Mouse (Mus musculus): ENCODE results near the gene Kif2a. TPM values are rescaled to one million over a fixed set of nuclear protein-coding genes. Genes with fewer than 3 reads are reported as not detected.
"Not testable (repeated sequence)": the region's sequence is repeated elsewhere in the genome, so short reads cannot be mapped to it uniquely, and the experiment has no call there.

The Kif2a gene
- total and polyA plus RNA-seq, 3 experiments: 4.3 to 37.6 (median 27.0) TPM

DNA sequence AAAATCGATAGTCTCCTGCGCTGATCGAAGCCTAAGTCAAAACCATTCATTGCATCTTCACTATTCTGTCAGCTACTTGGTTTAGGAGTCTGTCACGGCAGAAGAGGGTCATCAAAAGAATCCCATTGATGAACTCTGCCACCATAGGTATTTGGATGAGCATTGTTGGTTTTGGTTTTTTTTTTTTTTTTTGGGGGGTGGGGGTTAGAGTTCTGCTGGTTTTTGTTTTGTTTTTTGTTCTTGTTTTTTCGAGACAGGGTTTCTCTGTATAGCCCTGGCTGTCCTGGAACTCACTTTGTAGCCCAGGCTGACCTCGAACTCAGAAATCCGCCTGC lies 84.8 kb downstream of the Kif2a start:
- H3K9ac ChIP-seq (ENCODE audit: low read depth, low read length): no peak overlapping the region
- H3K4me3 ChIP-seq: peak overlapping the region; percentile 71
- WGBS: 24% methylated on average over 7 of the region's 7 CpGs
- no peaks in the 10 kb centered on the region for H3K36me3 ChIP-seq (ENCODE audit: control insufficient read depth, insufficient read depth, low read length)
- no peak overlapping the region for H3K27ac ChIP-seq
- TF ChIP-seq CTCF (IDR thresholded peaks at IDR 0.05): no peak
- no peak for TF ChIP-seq POLR2A (IDR thresholded peaks at IDR 0.05; ENCODE audit: insufficient read depth, low read depth, low read length)
- no peak for TF ChIP-seq EP300 (IDR thresholded peaks at IDR 0.05; ENCODE audit: insufficient read depth, low read depth, low read length)
- no peaks in the 10 kb centered on the region for H3K4me1 ChIP-seq (ENCODE audit: control insufficient read depth, insufficient read depth, low read length)
- DNase-seq: no peak
- no peaks in the 10 kb centered on the region for H3K27me3 ChIP-seq (ENCODE audit: control insufficient read depth, insufficient read depth, low read length)
- no peaks in the 10 kb centered on the region for H3K79me2 ChIP-seq (replicated peaks; ENCODE audit: control insufficient read depth, insufficient read depth, low read length)
- intact Hi-C loops (cut with DNase I): no loop called here

DNA sequence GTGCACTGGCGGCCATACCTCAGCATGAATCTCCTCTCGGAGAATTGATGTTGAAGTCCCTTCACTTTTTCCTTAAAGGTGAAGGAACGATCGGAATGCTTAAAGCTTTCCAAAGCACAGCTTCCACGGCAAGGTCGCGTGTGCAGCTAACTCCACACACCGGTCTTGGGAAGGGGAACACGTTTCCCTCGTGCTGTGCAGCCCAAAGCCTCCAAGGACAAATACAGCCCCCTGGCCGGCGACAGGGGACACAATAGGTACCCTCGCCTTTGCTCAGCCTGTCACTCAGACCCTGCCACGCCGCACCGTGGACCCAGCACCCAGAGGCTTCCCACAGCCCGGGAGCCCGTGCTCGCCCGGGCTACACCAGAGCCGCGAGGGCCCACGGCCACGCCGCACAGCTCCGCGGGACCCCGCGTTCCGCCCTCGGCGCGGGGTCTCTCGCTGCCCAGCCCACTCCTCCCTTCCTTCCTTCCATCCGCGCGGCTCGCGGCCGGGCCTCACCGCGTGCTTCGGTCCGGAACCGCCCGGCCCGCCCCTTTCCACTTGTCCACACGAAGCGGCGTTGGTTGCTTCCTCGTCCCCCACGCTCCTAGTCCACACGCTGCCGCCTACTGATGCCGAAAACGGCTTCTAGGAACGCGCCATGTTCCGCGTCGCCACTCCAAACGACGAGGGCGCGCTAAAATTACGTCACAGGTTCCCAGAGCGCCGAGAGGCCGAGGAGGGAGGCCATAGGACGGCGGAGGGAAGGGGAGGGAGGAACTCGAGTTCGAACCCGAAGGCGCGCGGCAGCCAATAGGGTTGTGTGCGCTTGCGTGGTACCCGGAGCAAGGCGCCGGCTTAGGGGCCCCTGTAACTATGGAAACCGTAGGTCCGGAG lies 85.4 kb downstream of the Kif2a start, which contains the start of gene Ipo11:
TSS of gene Ipo11 (minus strand) at position 703 of the 882 bp plus-strand sequence.
- H3K4me1 ChIP-seq (ENCODE audit: control insufficient read depth, insufficient read depth, low read length): no peaks in the 10 kb centered on the region
- H3K36me3 ChIP-seq (ENCODE audit: control insufficient read depth, insufficient read depth, low read length): no peaks in the 10 kb centered on the region
- H3K27ac ChIP-seq: peak within 1 kb of the TSS; percentile 62
- H3K9ac ChIP-seq (ENCODE audit: low read depth, low read length): peak within 1 kb of the TSS; percentile 84
- no peaks in the 10 kb centered on the region for H3K27me3 ChIP-seq (ENCODE audit: control insufficient read depth, insufficient read depth, low read length)
- no peaks in the 10 kb centered on the region for H3K79me2 ChIP-seq (replicated peaks; ENCODE audit: control insufficient read depth, insufficient read depth, low read length)
- intact Hi-C loops (cut with DNase I): loop anchor here (1.0 kb wide), 1 partner anchor 13 kb away; no protein-coding TSS in a partner anchor
- H3K4me3 ChIP-seq: peak within 1 kb of the TSS; percentile 71
- peak; percentile 89 to 90 for DNase-seq
- under 1% methylated on average over 84 of the region's 84 CpGs for WGBS
- TF ChIP-seq EP300 (IDR thresholded peaks at IDR 0.05; ENCODE audit: insufficient read depth, low read depth, low read length) (no peak), POLR2A (IDR thresholded peaks at IDR 0.05; ENCODE audit: insufficient read depth, low read depth, low read length) (no peak; the same call in 1 of the 2 replicates), CTCF (IDR thresholded peaks at IDR 0.05) (no peak)

GRCm38 (mm10) chr13:106935871-106936255 lies 86.1 kb downstream of the Kif2a start:
- H3K27ac ChIP-seq: no peak overlapping the region
- H3K27me3 ChIP-seq (ENCODE audit: control insufficient read depth, insufficient read depth, low read length): no peaks in the 10 kb centered on the region
- H3K9ac ChIP-seq (ENCODE audit: low read depth, low read length): peak overlapping the region; percentile 84; the same call in 1 of the 2 replicates
- peak overlapping the region; percentile 71 for H3K4me3 ChIP-seq
- H3K4me1 ChIP-seq (ENCODE audit: control insufficient read depth, insufficient read depth, low read length): no peaks in the 10 kb centered on the region
- no peaks in the 10 kb centered on the region for H3K79me2 ChIP-seq (replicated peaks; ENCODE audit: control insufficient read depth, insufficient read depth, low read length)
- intact Hi-C loops (cut with DNase I): loop anchor here (1.0 kb wide), 1 partner anchor 13 kb away; no protein-coding TSS in a partner anchor
- TF ChIP-seq EP300 (IDR thresholded peaks at IDR 0.05; ENCODE audit: insufficient read depth, low read depth, low read length) (no peak), POLR2A (IDR thresholded peaks at IDR 0.05; ENCODE audit: insufficient read depth, low read depth, low read length) (no peak), CTCF (IDR thresholded peaks at IDR 0.05) (no peak)
- no peak for DNase-seq
- no peaks in the 10 kb centered on the region for H3K36me3 ChIP-seq (ENCODE audit: control insufficient read depth, insufficient read depth, low read length)
- 5% methylated on average over 9 of the region's 9 CpGs for WGBS

DNA sequence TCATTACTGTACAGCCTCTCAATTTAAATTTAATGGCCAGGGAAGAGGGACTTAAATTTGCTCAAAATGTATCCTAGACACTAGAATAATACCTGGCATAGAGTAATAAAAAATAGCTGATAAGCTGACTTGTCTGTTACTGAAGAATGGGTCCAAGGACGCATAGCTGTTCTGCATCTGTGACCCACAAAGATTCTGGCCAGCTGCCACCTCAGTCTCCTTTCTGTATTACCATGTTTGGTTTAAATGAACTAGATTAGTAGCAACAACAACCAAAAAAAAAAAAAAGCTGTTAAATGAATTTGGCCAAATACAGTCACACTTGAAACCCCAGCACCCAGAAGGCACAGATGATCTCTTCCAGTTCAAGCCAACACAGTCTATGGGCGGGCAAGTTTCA lies 92.7 kb downstream of the Kif2a start:
- Histone ChIP-seq H3K36me3 (ENCODE audit: control insufficient read depth, insufficient read depth, low read length) (no peaks in the 10 kb centered on the region), H3K27ac (no peak overlapping the region), H3K4me1 (ENCODE audit: control insufficient read depth, insufficient read depth, low read length) (no peaks in the 10 kb centered on the region), H3K27me3 (ENCODE audit: control insufficient read depth, insufficient read depth, low read length) (no peaks in the 10 kb centered on the region), H3K4me3 (no peak overlapping the region), H3K79me2 (replicated peaks; ENCODE audit: control insufficient read depth, insufficient read depth, low read length) (no peaks in the 10 kb centered on the region), H3K9ac (ENCODE audit: low read depth, low read length) (no peak overlapping the region)
- TF ChIP-seq EP300 (IDR thresholded peaks at IDR 0.05; ENCODE audit: insufficient read depth, low read depth, low read length) (no peak), POLR2A (IDR thresholded peaks at IDR 0.05; ENCODE audit: insufficient read depth, low read depth, low read length) (no peak), CTCF (IDR thresholded peaks at IDR 0.05) (no peak)
- DNase-seq: peak in 1 of 2 experiments; percentile 12
- WGBS: 72% methylated on average over 2 of the region's 2 CpGs
- intact Hi-C loops (cut with DNase I): no loop called here

DNA sequence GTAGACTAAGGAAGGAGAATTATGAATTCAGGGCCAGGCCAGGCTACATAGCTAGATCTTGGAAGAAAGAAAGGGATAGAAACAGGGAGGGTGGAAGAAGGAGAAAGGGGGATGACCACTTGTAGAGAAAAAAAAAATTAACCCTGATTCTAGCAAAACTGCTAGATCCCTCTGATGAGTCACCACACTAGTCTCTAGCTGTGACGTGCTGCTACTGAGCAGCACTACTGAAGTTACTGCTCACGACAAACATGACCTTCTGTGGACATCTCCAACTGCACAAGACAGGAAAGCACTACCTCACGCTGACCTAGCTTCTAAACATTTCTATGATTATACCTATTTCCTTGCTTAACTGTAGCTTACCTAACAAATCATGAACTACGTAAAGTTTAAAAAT lies 93.6 kb downstream of the Kif2a start:
- intact Hi-C loops (cut with DNase I): no loop called here
- Histone ChIP-seq H3K27ac (no peak overlapping the region), H3K27me3 (ENCODE audit: control insufficient read depth, insufficient read depth, low read length) (no peaks in the 10 kb centered on the region), H3K9ac (ENCODE audit: low read depth, low read length) (no peak overlapping the region), H3K36me3 (ENCODE audit: control insufficient read depth, insufficient read depth, low read length) (no peaks in the 10 kb centered on the region), H3K79me2 (replicated peaks; ENCODE audit: control insufficient read depth, insufficient read depth, low read length) (no peaks in the 10 kb centered on the region), H3K4me1 (ENCODE audit: control insufficient read depth, insufficient read depth, low read length) (no peaks in the 10 kb centered on the region), H3K4me3 (no peak overlapping the region)
- 90% methylated on average over 4 of the region's 4 CpGs for WGBS
- TF ChIP-seq EP300 (IDR thresholded peaks at IDR 0.05; ENCODE audit: insufficient read depth, low read depth, low read length) (no peak), CTCF (IDR thresholded peaks at IDR 0.05) (no peak), POLR2A (IDR thresholded peaks at IDR 0.05; ENCODE audit: insufficient read depth, low read depth, low read length) (no peak)
- no peak for DNase-seq

- H3K79me2 ChIP-seq (replicated peaks; ENCODE audit: control insufficient read depth, insufficient read depth, low read length); H3K4me1 ChIP-seq (ENCODE audit: control insufficient read depth, insufficient read depth, low read length); H3K27me3 ChIP-seq (ENCODE audit: control insufficient read depth, insufficient read depth, low read length); H3K36me3 ChIP-seq (ENCODE audit: control insufficient read depth, insufficient read depth, low read length); intact Hi-C loops (cut with DNase I); H3K27ac ChIP-seq; H3K4me3 ChIP-seq; DNase-seq; H3K9ac ChIP-seq (ENCODE audit: low read depth, low read length): not testable (repeated sequence)
- 82% methylated on average over 3 of the region's 3 CpGs for WGBS
Measured at GRCm38 (mm10) chr13:106925921-106926320, 96.0 kb downstream of the Kif2a start.
